Mouse (Mus musculus) MEL (cell line): ENCODE measurements around the gene Abcd4. TPM values are rescaled to one million over a fixed set of nuclear protein-coding genes. Genes with fewer than 3 reads are reported as not detected.

Experiments used
- DNase-seq: peaks from one replicate; pipeline ENCODE4 v3.0.0; 2011; ENCODE audit warnings: low read depth, low spot score
- H3K27ac ChIP-seq: 2 replicates; pipeline ENCODE4 v1.5.1; 2012; ENCODE audit warnings: low read depth, mild to moderate bottlenecking, control low read depth, low read length, moderate library complexity; ENCODE audit not compliant: control insufficient read depth
- H3K27me3 ChIP-seq, 2 experiments: fragments of 150-350 bp in 1 of 2; sonication (generic) in 1 of 2; 2 replicates each; pipeline ENCODE4 v1.6.1; 2012; ENCODE audit warnings: low read length in 2 of 2, mild to moderate bottlenecking in 2 of 2, improper control_type of control experiment in 1 of 2, moderate library complexity in 1 of 2; ENCODE audit not compliant: insufficient read depth in 2 of 2, control insufficient read depth in 1 of 2
- H3K36me3 ChIP-seq, 2 experiments: 2 replicates each; pipeline ENCODE4 v1.6.1; 2012 to 2014; ENCODE audit warnings: low read length in 2 of 2, improper control_type of control experiment in 1 of 2, inconsistent platforms in 1 of 2, mild to moderate bottlenecking in 1 of 2; ENCODE audit not compliant: insufficient read depth in 2 of 2, control insufficient read depth in 1 of 2
- H3K4me1 ChIP-seq, 2 experiments: fragments of 150-350 bp in 1 of 2; sonication (generic) in 1 of 2; 2 replicates each; pipeline ENCODE4 v1.6.1; 2012; ENCODE audit warnings: low read length in 2 of 2, improper control_type of control experiment in 1 of 2, mild to moderate bottlenecking in 1 of 2; ENCODE audit not compliant: insufficient read depth in 2 of 2, control insufficient read depth in 1 of 2
- H3K4me3 ChIP-seq, 2 experiments: fragments of 150-350 bp in 1 of 2; sonication (generic) in 1 of 2; 2 replicates each; pipeline ENCODE4 v1.5.1; 2012; ENCODE audit warnings: low read depth in 2 of 2, low read length in 2 of 2, mild to moderate bottlenecking in 2 of 2, moderate library complexity in 2 of 2, control low read depth in 1 of 2, improper control_type of control experiment in 1 of 2; ENCODE audit not compliant: control insufficient read depth in 1 of 2, insufficient read depth in 1 of 2
- H3K79me2 ChIP-seq: 2 replicates; pipeline ENCODE4 v1.6.1; 2012; ENCODE audit warnings: mild to moderate bottlenecking, low read length, moderate library complexity; ENCODE audit not compliant: control insufficient read depth, poor library complexity, insufficient read depth
- H3K9ac ChIP-seq: 2 replicates; pipeline ENCODE4 v1.6.1; 2012; ENCODE audit warnings: low read depth, mild to moderate bottlenecking, control low read depth, low read length, moderate library complexity; ENCODE audit not compliant: control insufficient read depth, poor library complexity, severe bottlenecking
- H3K9me3 ChIP-seq: fragments of 150-350 bp; sonication (generic); replicated peaks from 2 replicates; pipeline ENCODE4 v1.6.1; 2012; ENCODE audit warnings: mild to moderate bottlenecking, low read length, improper control_type of control experiment, moderate library complexity; ENCODE audit not compliant: insufficient read depth
- BHLHE40 ChIP-seq: IDR thresholded peaks from 2 replicates; pipeline ENCODE4 v1.6.1; 2012; ENCODE audit warnings: low read depth, mild to moderate bottlenecking, inconsistent platforms, low read length, improper control_type of control experiment, borderline replicate concordance
- E2F4 ChIP-seq: IDR thresholded peaks from 2 replicates; pipeline ENCODE4 v1.6.1; 2011; ENCODE audit warnings: low read depth, low read length, improper control_type of control experiment, borderline replicate concordance
- GABPA ChIP-seq: IDR thresholded peaks from 2 replicates; pipeline ENCODE4 v1.6.1; 2012; ENCODE audit warnings: low read depth, mild to moderate bottlenecking, inconsistent platforms, low read length, improper control_type of control experiment, moderate library complexity
- JUND ChIP-seq: IDR thresholded peaks from 2 replicates; pipeline ENCODE4 v1.6.1; 2011; ENCODE audit warnings: low read depth, mild to moderate bottlenecking, improper control_type of control experiment, low read length
- MEF2A ChIP-seq: IDR thresholded peaks from 2 replicates; pipeline ENCODE4 v1.6.1; 2014; ENCODE audit warnings: low read depth, mild to moderate bottlenecking, inconsistent platforms, low read length, improper control_type of control experiment; ENCODE audit not compliant: poor library complexity, insufficient replicate concordance, severe bottlenecking; ENCODE audit errors: extremely low read depth
- MYB ChIP-seq: IDR thresholded peaks from 2 replicates; pipeline ENCODE4 v1.6.1; 2011; ENCODE audit warnings: mild to moderate bottlenecking, low read depth, low read length, improper control_type of control experiment
- NRF1 ChIP-seq: IDR thresholded peaks from 2 replicates; pipeline ENCODE4 v1.6.1; 2014; ENCODE audit warnings: low read depth, mild to moderate bottlenecking, inconsistent platforms, low read length, improper control_type of control experiment, moderate library complexity; ENCODE audit not compliant: poor library complexity, insufficient read depth, severe bottlenecking
- POLR2A ChIP-seq, 2 experiments: IDR thresholded peaks; 2 replicates each; pipeline ENCODE4 v1.6.1; 2011 to 2012; ENCODE audit warnings: low read length in 2 of 2, mild to moderate bottlenecking in 2 of 2, control low read depth in 1 of 2, improper control_type of control experiment in 1 of 2, low read depth in 1 of 2, moderate library complexity in 1 of 2; ENCODE audit not compliant: control insufficient read depth in 1 of 2, insufficient read depth in 1 of 2, poor library complexity in 1 of 2
- POLR2AphosphoS2 ChIP-seq: IDR thresholded peaks from 2 replicates; pipeline ENCODE4 v1.6.1; 2011; ENCODE audit warnings: low read length, improper control_type of control experiment
- RAD21 ChIP-seq: IDR thresholded peaks from 2 replicates; pipeline ENCODE4 v1.6.1; 2011; ENCODE audit warnings: mild to moderate bottlenecking, low read depth, low read length, improper control_type of control experiment
- RCOR1 ChIP-seq: IDR thresholded peaks from 2 replicates; pipeline ENCODE4 v1.6.1; 2012; ENCODE audit warnings: low read depth, mild to moderate bottlenecking, inconsistent platforms, low read length, improper control_type of control experiment
- TBP ChIP-seq: IDR thresholded peaks from 2 replicates; pipeline ENCODE4 v1.8.0; 2011; ENCODE audit warnings: low read depth, low read length, improper control_type of control experiment
- TCF12 ChIP-seq: IDR thresholded peaks from 2 replicates; pipeline ENCODE4 v1.6.1; 2014; ENCODE audit warnings: low read depth, mild to moderate bottlenecking, inconsistent platforms, low read length, improper control_type of control experiment, moderate library complexity
- ZMIZ1 ChIP-seq: IDR thresholded peaks from 2 replicates; pipeline ENCODE4 v1.6.1; 2012; ENCODE audit warnings: low read depth, mild to moderate bottlenecking, inconsistent platforms, low read length, improper control_type of control experiment, moderate library complexity
- polyA plus RNA-seq, 2 experiments: library from polyadenylated mRNA; stranded (reverse) in 1 of 2; unstranded in 1 of 2; fragments of >175 nt in 1 of 2; fragments of >200 nt in 1 of 2; gene quantifications; 2 replicates each; pipeline versions ENCODE4 v1.2.1 to v1.2.4; 2012; ENCODE audit warnings: low replicate concordance in 2 of 2, low read depth in 1 of 2; ENCODE audit not compliant: insufficient read length in 2 of 2, insufficient read depth in 1 of 2, missing spikeins in 1 of 2
- total RNA-seq: library from RNA; depleted of rRNA; stranded (reverse); fragments of 300-350 nt; gene quantifications from 2 replicates; pipeline ENCODE4 v1.2.3, GENCODE M21; 2012

The Abcd4 gene
- total and polyA plus RNA-seq, 3 experiments = 3.5 to 7.1 TPM; not detected in 1

DNA sequence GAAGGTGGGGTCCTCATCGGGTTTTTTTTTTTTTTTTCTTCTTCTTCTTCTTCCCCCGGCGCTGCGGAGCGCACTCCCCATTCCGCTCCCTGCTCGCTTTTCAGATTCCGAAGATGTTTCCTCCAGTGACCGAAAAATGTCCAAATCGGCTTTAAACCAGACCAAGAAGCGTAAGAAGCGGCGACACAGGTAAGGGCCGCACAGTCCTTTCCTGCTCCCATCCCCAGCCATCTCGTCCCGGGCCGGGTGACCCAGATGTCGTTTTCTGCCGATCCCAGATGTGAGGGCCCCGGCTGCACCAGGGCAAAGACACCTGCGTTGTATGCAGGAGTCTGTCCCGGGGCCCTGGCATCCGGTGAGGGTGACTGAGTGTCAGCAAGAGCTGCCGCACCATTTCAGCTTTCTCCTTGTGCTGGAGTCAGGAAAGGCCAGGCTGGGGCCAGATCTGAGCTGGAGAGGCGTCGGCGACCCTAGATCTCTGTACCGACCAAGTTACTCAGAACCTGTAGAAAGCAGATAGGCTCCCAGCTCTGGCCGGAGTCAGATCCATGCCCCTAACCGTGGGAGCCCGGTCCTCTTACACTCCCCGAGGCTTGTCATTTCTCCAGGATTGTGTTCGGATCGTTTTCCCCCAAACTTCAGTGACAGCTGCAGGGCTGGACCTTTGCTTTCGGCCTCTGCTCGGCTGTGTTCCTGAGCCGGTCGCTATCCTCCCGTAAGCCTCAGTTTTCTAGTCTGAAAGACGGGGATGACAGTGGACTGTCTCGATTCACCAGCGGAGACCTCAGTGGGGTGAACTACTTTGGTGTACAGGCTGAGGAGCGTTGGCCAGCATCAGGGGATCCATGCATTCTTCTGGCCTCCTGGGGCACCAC is 45.5 kb downstream of the Abcd4 start:
- H3K4me1 ChIP-seq = no peaks in the 10 kb centered on the region
- TF ChIP-seq NRF1 = no peak
- no peak for TF ChIP-seq BHLHE40
- TF ChIP-seq RAD21 = no peak
- TF ChIP-seq ZMIZ1 = no peak
- no peak for TF ChIP-seq MEF2A
- no peak for TF ChIP-seq E2F4
- no peak for TF ChIP-seq MYB
- no peak for TF ChIP-seq POLR2AphosphoS2
- TF ChIP-seq RCOR1 = no peak
- TF ChIP-seq GABPA = no peak
- TF ChIP-seq POLR2A (IDR thresholded peaks at IDR 0.05; ENCODE audit: control insufficient read depth in 1 of 2, insufficient read depth in 1 of 2, low read depth in 1 of 2, low read length in 2 of 2, poor library complexity in 1 of 2) = no peak
- TF ChIP-seq JUND = no peak
- TF ChIP-seq, all 39 proteins: peak for 0
- H3K79me2 ChIP-seq = no peaks in the 10 kb centered on the region
- H3K27ac ChIP-seq = no peak overlapping the region
- no peak overlapping the region for H3K4me3 ChIP-seq
- DNase-seq = no peak
- no peak overlapping the region for H3K9ac ChIP-seq
- H3K27me3 ChIP-seq = peaks cover 1 to 5% of the 10 kb centered on the region in 2 experiments; a peak in 3 of 4 replicates
- H3K9me3 ChIP-seq = no peaks in the 10 kb centered on the region
- no peaks in the 10 kb centered on the region for H3K36me3 ChIP-seq

GRCm38 (mm10) chr12:84570694-84571415 is 46.4 kb downstream of the Abcd4 start:
- Histone ChIP-seq H3K27ac (no peak overlapping the region), H3K79me2 (no peaks in the 10 kb centered on the region), H3K27me3 (peaks cover 1 to 5% of the 10 kb centered on the region in 2 experiments; a peak in 3 of 4 replicates), H3K4me1 (no peaks in the 10 kb centered on the region), H3K9me3 (no peaks in the 10 kb centered on the region), H3K4me3 (no peak overlapping the region), H3K36me3 (no peaks in the 10 kb centered on the region), H3K9ac (no peak overlapping the region)
- DNase-seq = no peak
- no peak for TF ChIP-seq TBP
- no peak for TF ChIP-seq TCF12
